Mouse (Mus musculus): ENCODE results near the gene Fam178b. TPM values are rescaled to one million over a fixed set of nuclear protein-coding genes. Genes with fewer than 3 reads are reported as not detected.

Fam178b gene
- polyA plus RNA-seq, 1 experiment from 2014 or later, result 0.62 TPM

GRCm38 (mm10) chr1:36576991-36577675 is 105.8 kb downstream of the Fam178b start:
- no peak overlapping the region for H3K4me3 ChIP-seq (ENCODE audit: low read length)
- no peaks in the 10 kb centered on the region for H3K27me3 ChIP-seq (ENCODE audit: control insufficient read depth, insufficient read depth, low read length)
- no peaks in the 10 kb centered on the region for H3K36me3 ChIP-seq (ENCODE audit: control insufficient read depth, insufficient read depth)
- no peaks in the 10 kb centered on the region for H3K9me3 ChIP-seq (replicated peaks; ENCODE audit: control insufficient read depth, low read length)
- no peak overlapping the region for H3K4me2 ChIP-seq (ENCODE audit: low read depth, low read length)
- no peak overlapping the region for H3K9ac ChIP-seq (ENCODE audit: low read length)
- no peak overlapping the region for H3K27ac ChIP-seq (ENCODE audit: low read length)
- H3K4me1 ChIP-seq (ENCODE audit: control insufficient read depth, insufficient read depth, low read length), result peaks cover 32% of the 10 kb centered on the region
- WGBS, result 67% methylated on average over 6 of the region's 6 CpGs
- ATAC-seq (replicated peaks; ENCODE audit: extremely low read depth, insufficient read depth, low FRiP score), result no peak

- Histone ChIP-seq H3K4me1 (ENCODE audit: control insufficient read depth, insufficient read depth, low read length) (peaks cover 32% of the 10 kb centered on the region), H3K36me3 (ENCODE audit: control insufficient read depth, insufficient read depth) (no peaks in the 10 kb centered on the region), H3K9ac (ENCODE audit: low read length) (no peak overlapping the region), H3K4me3 (ENCODE audit: low read length) (no peak overlapping the region), H3K4me2 (ENCODE audit: low read depth, low read length) (no peak overlapping the region), H3K27me3 (ENCODE audit: control insufficient read depth, insufficient read depth, low read length) (no peaks in the 10 kb centered on the region), H3K27ac (ENCODE audit: low read length) (no peak overlapping the region), H3K9me3 (replicated peaks; ENCODE audit: control insufficient read depth, low read length) (no peaks in the 10 kb centered on the region)
- ATAC-seq (replicated peaks; ENCODE audit: extremely low read depth, insufficient read depth, low FRiP score), result no peak
- WGBS, result 63% methylated on average over 6 of the region's 6 CpGs
These were observed 107.6 kb downstream of the Fam178b start for GRCm38 (mm10) chr1:36575347-36575746.

DNA sequence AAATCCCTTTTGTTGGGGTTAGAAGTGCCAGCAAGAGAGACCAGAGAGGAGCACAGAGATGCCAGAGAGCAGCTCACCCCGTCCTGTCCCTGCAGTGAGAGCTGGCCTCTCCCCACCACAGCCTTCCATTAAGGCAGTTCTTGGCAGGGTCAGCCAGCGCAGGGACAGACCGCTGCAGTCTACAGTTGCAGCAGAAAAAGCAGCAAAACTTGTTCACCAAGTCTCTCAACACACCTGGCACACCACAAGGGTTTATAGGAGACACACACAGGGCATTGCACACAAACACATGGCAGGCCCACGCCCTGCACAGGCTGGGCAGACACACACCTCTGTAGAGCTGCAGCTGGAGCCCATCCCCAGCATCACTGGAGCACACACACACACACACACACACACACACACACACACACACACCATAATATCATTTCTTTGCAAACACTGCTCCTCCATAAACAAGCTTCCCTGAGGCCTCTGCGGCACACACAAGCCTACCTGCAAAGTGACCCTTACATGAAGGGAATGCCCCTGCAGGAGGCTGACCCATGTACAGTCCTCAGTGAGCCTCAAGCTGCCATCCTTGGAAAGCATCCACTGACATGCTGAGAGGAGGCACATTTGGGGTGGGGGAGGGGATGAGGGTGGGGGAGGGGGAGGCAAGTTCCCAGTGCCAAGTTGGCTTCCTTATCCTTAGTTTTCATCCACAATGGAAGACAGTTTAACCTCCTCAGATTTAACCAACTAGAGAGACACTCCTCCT is 108.6 kb downstream of the Fam178b start:
- H3K27ac ChIP-seq (ENCODE audit: low read length), result no peak overlapping the region
- no peak overlapping the region for H3K4me2 ChIP-seq (ENCODE audit: low read depth, low read length)
- no peak for ATAC-seq (replicated peaks; ENCODE audit: extremely low read depth, insufficient read depth, low FRiP score)
- peaks cover 27% of the 10 kb centered on the region for H3K4me1 ChIP-seq (ENCODE audit: control insufficient read depth, insufficient read depth, low read length)
- WGBS, result 81% methylated on average over 5 of the region's 5 CpGs
- no peaks in the 10 kb centered on the region for H3K27me3 ChIP-seq (ENCODE audit: control insufficient read depth, insufficient read depth, low read length)
- H3K9ac ChIP-seq (ENCODE audit: low read length), result no peak overlapping the region
- H3K36me3 ChIP-seq (ENCODE audit: control insufficient read depth, insufficient read depth), result no peaks in the 10 kb centered on the region
- no peak overlapping the region for H3K4me3 ChIP-seq (ENCODE audit: low read length)
- no peaks in the 10 kb centered on the region for H3K9me3 ChIP-seq (replicated peaks; ENCODE audit: control insufficient read depth, low read length)

GRCm38 (mm10) chr1:36573524-36573923 is 109.5 kb downstream of the Fam178b start:
- Histone ChIP-seq H3K27ac (ENCODE audit: low read length) (no peak overlapping the region), H3K4me2 (ENCODE audit: low read depth, low read length) (no peak overlapping the region), H3K9ac (ENCODE audit: low read length) (no peak overlapping the region), H3K36me3 (ENCODE audit: control insufficient read depth, insufficient read depth) (no peaks in the 10 kb centered on the region), H3K27me3 (ENCODE audit: control insufficient read depth, insufficient read depth, low read length) (no peaks in the 10 kb centered on the region), H3K9me3 (replicated peaks; ENCODE audit: control insufficient read depth, low read length) (no peaks in the 10 kb centered on the region), H3K4me3 (ENCODE audit: low read length) (no peak overlapping the region), H3K4me1 (ENCODE audit: control insufficient read depth, insufficient read depth, low read length) (peaks cover 27% of the 10 kb centered on the region)
- no peak for ATAC-seq (replicated peaks; ENCODE audit: extremely low read depth, insufficient read depth, low FRiP score)
- 79% methylated on average over 8 of the region's 8 CpGs for WGBS

- H3K4me3 ChIP-seq (ENCODE audit: low read length), result no peak overlapping the region
- H3K4me2 ChIP-seq (ENCODE audit: low read depth, low read length), result no peak overlapping the region
- no peaks in the 10 kb centered on the region for H3K9me3 ChIP-seq (replicated peaks; ENCODE audit: control insufficient read depth, low read length)
- no peaks in the 10 kb centered on the region for H3K36me3 ChIP-seq (ENCODE audit: control insufficient read depth, insufficient read depth)
- ATAC-seq (replicated peaks; ENCODE audit: extremely low read depth, insufficient read depth, low FRiP score), result no peak
- H3K9ac ChIP-seq (ENCODE audit: low read length), result no peak overlapping the region
- H3K4me1 ChIP-seq (ENCODE audit: control insufficient read depth, insufficient read depth, low read length), result peaks cover 31% of the 10 kb centered on the region
- H3K27ac ChIP-seq (ENCODE audit: low read length), result no peak overlapping the region
- 54% methylated on average over 1 of the region's 1 CpGs for WGBS
- H3K27me3 ChIP-seq (ENCODE audit: control insufficient read depth, insufficient read depth, low read length), result no peaks in the 10 kb centered on the region
These were observed 110.3 kb downstream of the Fam178b start for GRCm38 (mm10) chr1:36572709-36573108.

DNA sequence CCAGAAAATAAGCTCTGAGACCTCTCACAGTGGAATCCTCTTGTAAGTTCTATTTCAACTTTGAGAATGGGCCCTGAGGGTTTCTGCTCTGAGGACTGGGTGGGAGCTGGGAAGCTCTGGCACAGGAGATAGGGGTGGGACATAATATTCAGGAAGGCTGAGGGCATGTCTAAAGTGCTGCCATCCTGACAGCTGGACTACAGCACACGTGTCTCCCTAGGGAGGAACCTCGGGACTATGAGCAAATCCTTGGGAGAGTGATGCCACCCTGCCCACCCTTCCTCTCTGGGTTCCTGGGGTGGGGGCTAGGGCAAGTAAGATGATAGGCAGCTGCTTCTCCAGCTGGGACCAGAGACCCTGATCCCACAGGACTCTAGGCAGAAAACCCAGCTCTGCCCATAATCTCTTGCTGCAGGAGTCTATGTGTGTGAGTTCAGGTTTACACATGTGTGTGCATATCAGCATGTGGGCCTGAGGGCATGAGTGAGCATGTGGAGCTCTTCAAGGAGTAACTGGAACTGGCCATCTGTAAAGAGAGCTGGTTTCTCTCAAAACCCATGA is 110.8 kb downstream of the Fam178b start:
- H3K4me3 ChIP-seq (ENCODE audit: low read length), result no peak overlapping the region
- 0 out of 2 replicates have a peak overlapping the region, but pooled peaks have one; percentile 3 for H3K9ac ChIP-seq (ENCODE audit: low read length)
- H3K4me2 ChIP-seq (ENCODE audit: low read depth, low read length), result no peak overlapping the region
- H3K27ac ChIP-seq (ENCODE audit: low read length), result peak overlapping the region; percentile 16; the same call in 1 of the 2 replicates
- peaks cover 31% of the 10 kb centered on the region for H3K4me1 ChIP-seq (ENCODE audit: control insufficient read depth, insufficient read depth, low read length)
- no peaks in the 10 kb centered on the region for H3K9me3 ChIP-seq (replicated peaks; ENCODE audit: control insufficient read depth, low read length)
- no peak for ATAC-seq (replicated peaks; ENCODE audit: extremely low read depth, insufficient read depth, low FRiP score)
- H3K36me3 ChIP-seq (ENCODE audit: control insufficient read depth, insufficient read depth), result no peaks in the 10 kb centered on the region
- WGBS, result 73% methylated on average over 2 of the region's 2 CpGs
- H3K27me3 ChIP-seq (ENCODE audit: control insufficient read depth, insufficient read depth, low read length), result no peaks in the 10 kb centered on the region

GRCm38 (mm10) chr1:36571627-36572026 is 111.4 kb downstream of the Fam178b start:
- H3K27ac ChIP-seq (ENCODE audit: low read length), result peak overlapping the region; percentile 7; the same call in 1 of the 2 replicates
- H3K4me2 ChIP-seq (ENCODE audit: low read depth, low read length), result no peak overlapping the region
- ATAC-seq (replicated peaks; ENCODE audit: extremely low read depth, insufficient read depth, low FRiP score), result no peak
- no peak overlapping the region for H3K4me3 ChIP-seq (ENCODE audit: low read length)
- 0 out of 2 replicates have a peak overlapping the region, but pooled peaks have one; percentile 3 for H3K9ac ChIP-seq (ENCODE audit: low read length)
- H3K9me3 ChIP-seq (replicated peaks; ENCODE audit: control insufficient read depth, low read length), result no peaks in the 10 kb centered on the region
- 32% methylated on average over 6 of the region's 6 CpGs for WGBS
- H3K4me1 ChIP-seq (ENCODE audit: control insufficient read depth, insufficient read depth, low read length), result peaks cover 31% of the 10 kb centered on the region
- H3K36me3 ChIP-seq (ENCODE audit: control insufficient read depth, insufficient read depth), result no peaks in the 10 kb centered on the region
- H3K27me3 ChIP-seq (ENCODE audit: control insufficient read depth, insufficient read depth, low read length), result no peaks in the 10 kb centered on the region

DNA sequence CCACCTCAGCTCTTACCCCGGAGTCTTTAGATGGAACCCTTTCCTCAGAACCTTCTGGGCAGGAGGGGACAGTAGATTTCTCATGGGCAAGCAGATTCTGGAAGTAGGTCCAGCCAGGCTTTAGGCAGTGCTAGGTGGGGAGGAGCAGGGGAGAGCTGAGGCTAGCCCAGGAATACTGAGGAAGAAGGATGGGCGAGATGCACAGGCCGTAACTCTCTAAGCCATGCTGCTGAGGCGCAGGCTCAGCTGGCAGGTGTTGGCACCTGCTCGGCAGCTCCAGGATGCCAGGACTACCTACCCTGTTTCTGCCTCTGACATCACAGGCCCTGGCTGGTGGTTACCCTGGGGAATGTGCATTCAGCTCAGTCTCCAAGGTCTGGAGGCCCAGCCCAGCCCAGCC is 112.7 kb downstream of the Fam178b start:
- Histone ChIP-seq H3K36me3 (ENCODE audit: control insufficient read depth, insufficient read depth) (no peaks in the 10 kb centered on the region), H3K27ac (ENCODE audit: low read length) (0 out of 2 replicates have a peak overlapping the region, but pooled peaks have one; percentile 5), H3K9ac (ENCODE audit: low read length) (no peak overlapping the region), H3K4me1 (ENCODE audit: control insufficient read depth, insufficient read depth, low read length) (peaks cover 29% of the 10 kb centered on the region), H3K4me3 (ENCODE audit: low read length) (no peak overlapping the region), H3K4me2 (ENCODE audit: low read depth, low read length) (no peak overlapping the region), H3K27me3 (ENCODE audit: control insufficient read depth, insufficient read depth, low read length) (no peaks in the 10 kb centered on the region), H3K9me3 (replicated peaks; ENCODE audit: control insufficient read depth, low read length) (no peaks in the 10 kb centered on the region)
- no peak for ATAC-seq (replicated peaks; ENCODE audit: extremely low read depth, insufficient read depth, low FRiP score)
- WGBS, result 90% methylated on average over 5 of the region's 5 CpGs

Data from heart, embryonic 16.5 days (tissue).